Mouse (Mus musculus): Measurements from ENCODE around the gene Cpxm2. TPM values are rescaled to one million over a fixed set of nuclear protein-coding genes. Genes with fewer than 3 reads are reported as not detected.

The Cpxm2 gene
- polyA plus RNA-seq (2017; shearing (Covaris generic)): not detected

- no peak for ATAC-seq
Measured at GRCm38 (mm10) chr7:132154368-132154961, at the start of gene Cpxm2. Gene Cpxm2, minus strand, starts transcription at chr7:132154739.

GRCm38 (mm10) chr7:132204073-132204612 lies 49.6 kb upstream of the Cpxm2 start:
- no peak for ATAC-seq

DNA sequence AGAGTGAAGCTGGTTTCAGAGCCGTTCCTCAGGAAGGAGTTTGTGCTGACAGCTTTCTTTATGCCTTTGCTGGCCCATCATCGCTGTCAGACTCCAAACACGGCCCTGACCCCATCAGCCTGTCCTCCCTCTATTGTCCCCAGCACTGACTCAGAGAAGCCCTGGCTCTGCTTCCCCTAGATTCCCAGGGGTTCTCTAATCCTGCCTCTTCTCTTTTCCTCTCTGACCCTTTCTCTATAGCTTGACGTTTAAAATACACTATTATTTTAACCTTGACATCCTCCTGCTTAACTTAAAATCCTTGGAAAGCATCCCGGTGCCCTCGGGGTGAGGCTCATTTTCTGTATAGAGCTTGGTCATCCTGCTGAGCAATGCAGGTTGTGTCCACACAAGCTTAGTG lies 45.1 kb upstream of the Cpxm2 start:
- no peak for ATAC-seq

DNA sequence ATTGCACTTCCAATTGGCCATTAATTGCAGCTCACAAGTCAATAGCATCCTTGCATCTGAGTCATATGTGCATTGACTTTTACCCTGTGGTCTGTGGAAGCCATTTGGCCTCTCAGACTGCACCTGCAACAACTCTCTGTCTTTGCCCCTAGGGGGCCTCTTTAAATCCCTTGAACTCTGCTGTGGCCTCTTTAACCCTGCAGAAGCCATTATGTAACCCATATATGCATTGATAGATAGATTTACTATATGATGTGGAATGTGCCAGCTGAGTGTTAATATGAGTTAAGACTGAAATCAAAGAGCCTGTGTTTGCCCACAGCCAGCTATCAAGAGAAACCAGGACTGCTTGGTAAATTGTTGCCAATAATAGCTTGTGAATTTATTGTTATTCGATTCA lies 44.3 kb upstream of the Cpxm2 start:
- no peak for ATAC-seq

DNA sequence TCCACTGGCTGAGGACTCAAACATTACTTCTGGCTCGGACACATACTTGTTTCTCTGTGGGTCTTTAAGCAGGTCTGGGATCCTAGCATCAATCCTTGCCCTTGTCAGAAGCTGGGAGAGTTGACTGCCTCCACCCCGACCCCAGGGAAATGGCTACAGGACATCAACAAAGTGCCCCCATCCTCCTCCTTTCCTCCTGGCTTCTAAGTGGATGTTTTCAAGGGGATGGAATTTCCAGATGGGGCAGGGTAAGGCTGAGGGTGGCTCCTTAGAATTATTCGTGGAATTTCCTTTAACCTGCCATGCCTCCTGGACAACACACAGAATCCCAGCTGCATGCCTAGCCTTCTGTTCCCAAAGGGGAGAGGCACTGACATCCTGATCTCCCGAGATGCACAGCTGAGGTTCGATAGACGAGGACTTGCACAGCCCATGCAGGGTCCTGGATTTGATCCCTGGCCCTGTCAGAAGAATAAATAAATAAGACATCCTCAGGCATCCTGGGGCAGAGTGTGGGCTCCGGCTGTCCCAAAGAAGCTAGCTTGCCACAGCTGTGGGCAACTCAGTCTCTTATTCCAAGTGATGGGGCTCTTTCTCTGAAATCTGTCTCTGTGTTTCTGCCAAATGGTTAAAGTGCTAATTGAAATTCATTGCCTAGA lies 43.4 kb upstream of the Cpxm2 start:
- no peak for ATAC-seq

DNA sequence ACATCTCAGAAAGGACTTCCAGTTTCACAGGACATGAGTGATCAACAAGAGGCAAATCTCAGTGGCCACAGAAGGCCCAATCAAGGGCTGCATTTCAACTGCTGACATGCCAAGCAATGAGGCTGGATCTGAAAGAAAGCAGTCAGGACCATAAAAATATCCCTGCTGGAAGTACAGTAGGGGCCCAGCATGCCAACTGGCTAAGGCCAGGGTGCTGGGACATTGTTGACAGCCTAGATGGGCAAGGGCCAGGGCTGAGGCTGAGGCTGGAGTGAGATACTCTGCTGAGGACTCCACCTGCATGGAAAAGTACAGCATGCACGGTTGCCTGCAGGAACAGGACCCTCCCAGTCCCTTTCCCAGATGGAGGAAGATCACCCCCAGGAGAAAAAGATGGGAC lies 42.0 kb upstream of the Cpxm2 start:
- ATAC-seq: no peak

GRCm38 (mm10) chr7:132193606-132194005 lies 39.1 kb upstream of the Cpxm2 start:
- no peak for ATAC-seq

DNA sequence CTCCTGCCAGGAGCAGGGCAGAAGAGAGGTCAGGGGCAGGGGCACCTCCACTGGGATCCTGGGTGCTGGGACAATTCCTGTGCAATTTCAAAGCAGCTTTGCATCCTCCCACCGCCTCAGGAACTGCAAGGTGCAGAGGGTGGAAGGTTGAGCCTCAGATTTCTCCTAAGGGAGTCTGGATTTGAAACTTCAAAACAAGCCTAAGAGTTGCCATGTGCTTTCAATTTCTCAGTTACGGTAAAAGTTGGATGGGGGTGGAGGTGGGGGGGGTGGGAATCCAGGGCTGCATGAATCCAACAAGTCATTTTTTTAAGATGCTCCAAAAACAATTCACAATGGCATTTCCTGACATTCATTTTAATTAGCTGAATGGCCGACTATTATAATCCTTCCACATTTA lies 32.9 kb upstream of the Cpxm2 start:
- no peak for ATAC-seq

DNA sequence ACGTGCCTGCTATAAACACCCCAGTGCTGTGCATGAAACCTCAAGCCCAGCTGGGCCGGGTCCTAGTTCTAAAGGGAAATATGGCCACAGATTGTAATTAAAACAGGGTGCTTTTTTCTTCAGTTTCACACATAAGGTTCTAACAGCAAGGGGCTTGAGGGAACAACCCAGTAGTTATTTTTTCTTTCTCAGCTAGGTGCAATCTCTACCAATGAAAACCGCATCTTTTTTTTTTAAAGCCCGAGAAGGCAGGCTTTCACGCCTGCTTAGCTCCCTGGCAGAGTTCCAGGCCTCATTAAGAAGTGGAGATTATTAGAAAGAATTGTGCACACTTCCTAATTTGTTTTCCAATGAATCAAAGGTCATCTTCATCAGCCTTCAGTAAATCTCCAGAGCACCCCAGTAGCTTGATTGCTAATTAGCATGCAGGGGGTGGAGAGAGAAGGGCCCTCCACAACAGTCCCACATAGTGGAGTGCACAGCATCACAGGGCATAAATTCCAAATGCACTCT lies 29.4 kb upstream of the Cpxm2 start:
- no peak for ATAC-seq

DNA sequence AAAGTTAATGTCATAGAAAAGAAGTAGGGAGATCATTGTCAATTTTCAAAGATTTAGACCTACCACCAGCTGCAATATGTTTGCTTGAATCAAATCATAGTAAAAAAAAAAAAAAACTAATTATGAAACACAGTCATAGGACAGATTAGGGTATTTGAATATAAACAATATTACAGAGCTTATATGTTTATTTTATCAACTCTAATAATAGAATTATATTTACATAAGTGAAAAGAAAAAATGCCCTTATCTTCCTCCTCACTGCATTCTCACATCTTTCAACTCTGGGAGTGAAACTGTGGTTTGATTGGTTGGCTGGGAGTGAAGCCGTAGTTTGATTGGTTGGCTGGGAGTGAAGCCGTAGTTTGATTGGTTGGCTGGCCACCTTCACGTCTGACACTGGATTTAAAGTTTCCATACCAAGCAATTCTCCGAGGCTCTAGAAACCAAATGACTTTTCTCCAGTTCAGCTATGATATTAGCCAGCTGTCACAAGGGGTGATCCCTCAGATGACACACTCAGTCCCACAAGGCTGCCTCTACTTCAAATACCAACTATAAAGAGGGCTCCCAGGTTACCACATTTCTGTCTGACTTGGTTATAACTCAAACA lies 27.2 kb upstream of the Cpxm2 start:
- no peak for ATAC-seq

DNA sequence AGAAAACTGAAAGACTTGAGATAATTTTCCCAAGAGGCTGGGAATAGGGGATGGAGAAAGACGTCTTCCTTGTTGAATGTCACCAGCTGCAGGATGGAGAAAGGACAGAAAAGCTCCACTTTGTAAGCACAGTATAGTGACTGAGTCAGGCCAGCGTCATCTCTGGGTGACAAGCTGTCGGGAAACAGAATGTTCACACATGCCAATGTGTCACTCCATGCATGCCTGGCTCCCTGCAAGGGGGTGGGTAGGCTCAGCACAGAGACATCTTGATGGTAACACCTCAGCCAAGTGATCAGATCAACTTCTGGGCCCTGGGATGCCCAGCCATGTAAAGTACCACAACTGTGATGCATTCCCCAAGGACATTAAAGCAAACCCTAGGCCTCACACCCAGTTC lies 26.5 kb upstream of the Cpxm2 start:
- ATAC-seq: no peak

DNA sequence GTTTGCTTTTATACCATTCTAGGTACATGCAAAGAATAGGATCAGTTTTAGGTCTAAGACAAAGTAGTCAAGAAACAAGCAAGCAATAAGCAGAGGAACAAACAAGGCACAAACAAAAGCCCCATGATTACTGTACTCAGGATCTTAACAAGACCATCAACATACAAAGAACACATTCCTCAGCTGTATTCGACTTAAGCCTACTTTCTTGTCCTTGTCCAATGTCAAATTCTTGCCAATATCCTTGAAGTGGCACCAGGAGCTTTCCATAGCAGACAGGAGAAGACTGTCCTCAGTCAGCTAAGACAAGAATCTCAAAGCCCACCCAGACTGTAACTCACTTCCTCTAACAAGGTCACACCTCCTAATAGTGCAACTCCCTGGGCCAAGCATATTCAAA lies 24.5 kb upstream of the Cpxm2 start:
- no peak for ATAC-seq

DNA sequence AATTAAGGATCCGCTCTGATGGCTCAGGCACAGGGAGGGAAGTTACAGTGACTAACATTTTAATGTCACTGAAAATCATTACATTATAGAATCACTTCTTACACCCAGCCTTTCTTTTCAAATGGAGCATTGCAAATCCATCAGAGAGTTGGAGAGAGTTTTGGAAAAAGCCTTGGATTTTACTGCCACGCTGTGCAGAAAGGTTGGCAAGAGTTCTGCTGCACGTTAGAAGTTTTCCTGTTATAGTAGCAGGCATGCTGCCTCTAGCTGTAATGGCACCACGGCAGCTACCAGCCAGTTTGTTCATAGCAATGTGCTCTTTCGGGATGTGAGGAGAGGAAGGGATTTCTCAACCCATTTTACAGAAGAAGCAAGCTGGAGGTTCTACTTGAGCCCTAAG lies 20.2 kb upstream of the Cpxm2 start:
- ATAC-seq: no peak

DNA sequence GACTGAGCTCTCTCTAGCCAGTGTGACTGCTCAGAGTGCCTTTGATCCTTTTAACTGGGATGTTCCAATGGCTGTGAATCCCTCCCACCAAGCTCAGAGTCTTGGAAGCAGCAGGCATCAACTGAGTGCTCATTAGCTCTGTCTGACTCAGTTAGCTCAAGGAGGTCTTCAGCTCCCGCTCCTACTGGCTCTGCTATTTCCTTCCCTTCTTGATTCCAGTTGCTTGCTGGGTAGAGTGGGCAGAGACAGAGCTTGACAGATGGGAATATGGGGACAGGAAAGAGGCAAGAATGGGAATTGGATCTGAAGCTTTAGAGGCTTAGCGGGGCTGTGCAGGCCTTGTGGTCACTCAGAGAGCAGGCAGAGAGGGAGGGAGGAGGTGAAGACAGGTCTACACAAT lies 19.8 kb upstream of the Cpxm2 start:
- no peak for ATAC-seq

- ATAC-seq: no peak
Measured at GRCm38 (mm10) chr7:132172220-132172619, 17.7 kb upstream of the Cpxm2 start.

GRCm38 (mm10) chr7:132171716-132172115 lies 17.2 kb upstream of the Cpxm2 start:
- no peak for ATAC-seq

DNA sequence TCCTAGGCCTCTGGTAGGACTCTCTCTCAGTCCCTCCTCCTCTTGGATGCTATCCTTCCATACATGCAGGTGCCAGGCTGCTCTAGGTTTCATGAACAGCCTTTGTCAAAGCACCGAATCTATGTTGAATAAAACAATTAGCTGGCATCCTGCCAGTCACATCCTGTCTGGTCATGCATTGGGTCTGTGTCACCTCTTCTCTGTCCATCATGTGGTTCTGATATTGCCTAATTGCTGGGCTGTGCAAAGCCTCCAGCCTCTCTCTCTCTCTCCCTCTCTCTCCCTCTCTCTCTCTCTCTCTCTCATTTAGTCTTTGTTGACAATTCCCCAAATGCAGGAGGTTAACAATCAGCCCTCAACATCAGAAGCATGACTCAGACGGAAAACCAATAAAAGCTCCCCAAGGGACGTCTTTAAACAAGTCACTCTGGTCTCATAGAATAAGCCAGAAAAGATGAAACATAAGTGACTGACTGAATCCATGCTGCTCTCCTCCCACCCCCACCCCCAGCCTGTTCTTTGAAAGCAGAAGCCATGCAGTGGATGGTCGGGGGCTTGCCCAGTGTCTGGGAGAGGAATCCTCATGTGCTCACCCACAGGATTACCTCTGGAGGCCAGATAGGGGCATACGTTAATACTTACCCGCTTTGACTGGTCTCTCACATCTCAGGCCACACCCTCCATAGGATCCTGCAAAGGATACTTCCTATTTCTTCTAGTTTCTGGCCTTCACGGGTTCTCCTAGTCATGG lies 15.1 kb upstream of the Cpxm2 start:
- no peak for ATAC-seq

DNA sequence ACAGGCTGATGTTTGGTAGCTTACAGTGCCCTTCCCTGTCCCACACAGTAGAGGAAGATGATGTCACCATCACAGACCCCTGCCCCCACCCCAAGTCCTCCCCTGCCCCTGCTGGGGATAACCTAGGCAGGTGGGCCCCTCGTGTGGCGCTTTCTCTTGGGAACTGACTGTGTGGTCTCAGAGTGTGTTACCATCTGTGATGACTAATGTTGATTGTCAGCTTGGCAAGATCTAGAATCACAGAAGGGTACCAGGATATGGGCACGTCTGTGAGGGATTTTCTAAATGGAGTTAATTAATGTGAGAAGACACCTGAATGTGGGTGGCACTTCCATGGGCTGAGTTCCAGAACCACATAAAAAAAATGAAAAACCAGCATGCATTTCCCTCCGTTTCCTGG lies 12.7 kb upstream of the Cpxm2 start:
- ATAC-seq: no peak

- ATAC-seq: no peak
Measured at GRCm38 (mm10) chr7:132162254-132162653, 7.7 kb upstream of the Cpxm2 start.

- ATAC-seq: no peak
Measured at GRCm38 (mm10) chr7:132158321-132159025, 3.9 kb upstream of the Cpxm2 start.

DNA sequence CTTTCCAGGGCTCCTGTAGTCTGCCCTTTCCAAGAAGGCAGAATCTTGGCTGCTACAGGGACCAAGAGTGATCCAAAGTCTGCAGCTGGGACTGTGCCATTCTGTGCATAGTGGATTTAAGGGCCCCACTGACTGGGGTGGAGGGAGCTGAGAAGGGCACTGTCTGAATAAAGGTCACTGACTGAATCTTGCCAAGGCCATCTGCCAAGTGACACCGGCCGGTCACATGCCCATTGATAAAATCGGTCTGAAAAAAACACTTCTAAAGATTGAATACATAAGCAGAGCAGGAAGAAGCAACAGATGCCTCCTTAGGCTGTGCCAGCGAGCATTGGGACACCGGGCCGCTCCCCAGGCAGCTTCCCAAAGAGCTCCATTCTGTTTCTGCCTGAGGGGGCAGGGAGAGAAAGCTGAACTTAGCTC lies 803 bp downstream of the Cpxm2 start:
- no peak for ATAC-seq

DNA sequence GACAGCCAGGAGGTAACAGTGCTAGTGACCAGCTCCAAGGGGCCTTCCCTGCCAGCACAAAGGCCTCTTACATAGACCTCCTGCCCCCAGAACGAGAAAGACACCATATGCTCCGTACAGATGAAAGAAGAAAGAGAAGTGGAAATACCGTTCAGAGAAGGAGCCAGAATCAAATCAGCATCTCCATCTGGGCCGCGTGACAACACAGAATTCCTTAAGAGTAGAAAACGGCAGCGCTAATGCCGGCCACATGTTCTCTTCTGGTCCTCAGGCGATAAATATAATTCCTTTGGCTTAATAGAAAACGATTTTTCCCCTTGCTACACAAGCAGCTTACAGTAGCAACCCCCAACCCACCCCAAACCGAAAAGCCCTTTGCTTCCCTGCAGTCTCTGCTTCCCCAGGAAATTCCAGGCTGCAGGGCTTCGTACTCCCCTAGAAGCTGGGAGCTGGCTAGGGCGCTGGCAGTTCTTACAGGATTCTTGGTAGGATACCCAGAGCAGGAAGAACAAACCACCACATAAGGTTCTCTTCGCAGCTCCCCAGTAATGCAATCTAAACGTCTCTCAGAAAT lies 9.2 kb downstream of the Cpxm2 start:
- ATAC-seq: no peak
